Mouse (Mus musculus): ENCODE data around the gene Defa2.
"Not testable (repeated sequence)": the region's sequence is repeated elsewhere in the genome, so short reads cannot be mapped to it uniquely, and the experiment has no call there.

Gene Defa2

GRCm38 (mm10) chr8:21378215-21378614 lies at the start of gene Defa2:
TSS of gene Defa2 (plus strand) at chr8:21378515.
- not testable (repeated sequence) for DNase-seq (ENCODE audit: low spot score)

GRCm38 (mm10) chr8:21391511-21391910 lies 13.2 kb downstream of the Defa2 start, which contains the start of gene Defa33:
TSS of gene Defa33 (plus strand) at chr8:21391811.
- DNase-seq (ENCODE audit: low spot score) = not testable (repeated sequence)

DNA sequence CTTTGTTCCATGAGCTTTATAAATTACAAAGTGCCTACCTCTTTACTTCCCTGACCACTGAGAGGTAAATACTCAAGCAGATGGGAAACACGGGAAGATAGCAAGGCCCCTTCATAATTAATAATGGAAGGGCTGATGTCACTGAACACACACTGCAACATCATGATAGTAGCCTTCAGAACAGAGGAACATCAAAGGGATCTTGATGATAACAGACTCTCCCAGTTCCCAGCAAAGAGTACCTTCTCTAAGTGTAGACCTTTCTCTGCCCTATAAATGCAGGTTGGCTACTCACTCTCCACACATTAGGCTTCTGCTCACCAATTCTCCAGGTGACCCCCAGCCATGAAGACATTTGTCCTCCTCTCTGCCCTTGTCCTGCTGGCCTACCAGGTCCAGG lies 48.8 kb downstream of the Defa2 start, which contains the start of gene Defa36:
Gene Defa36 (plus strand): TSS at position 301 of the 400 bp plus-strand sequence.
- not testable (repeated sequence) for DNase-seq (ENCODE audit: low spot score)
